Mouse (Mus musculus): Measurements from ENCODE around the gene Tns1. TPM values are rescaled to one million over a fixed set of nuclear protein-coding genes. Genes with fewer than 3 reads are reported as not detected.

Tns1 gene
- polyA plus RNA-seq, 1 experiment, result 117 TPM

GRCm38 (mm10) chr1:73979214-73979613 lies 145.0 kb downstream of the Tns1 start:
- H3K27ac ChIP-seq (ENCODE audit: control insufficient read depth, insufficient read depth, low read length), result no peak overlapping the region
- peaks cover 8% of the 10 kb centered on the region; the same call in 1 of the 2 replicates for H3K36me3 ChIP-seq (ENCODE audit: control insufficient read depth, insufficient read depth, low read length)
- 92% methylated on average over 3 of the region's 3 CpGs for WGBS

GRCm38 (mm10) chr1:73978576-73978975 lies 145.7 kb downstream of the Tns1 start:
- no peaks in the 10 kb centered on the region for H3K4me1 ChIP-seq (replicated peaks; ENCODE audit: control insufficient read depth, insufficient read depth, low read length)
- H3K36me3 ChIP-seq (ENCODE audit: control insufficient read depth, insufficient read depth, low read length), result peaks cover 8% of the 10 kb centered on the region; the same call in 1 of the 2 replicates
- no peak for TF ChIP-seq CTCF (IDR thresholded peaks at IDR 0.05; ENCODE audit: borderline replicate concordance, control insufficient read depth, extremely low read depth, insufficient read depth, low read length, poor library complexity)
- no peak for TF ChIP-seq POLR2A (IDR thresholded peaks at IDR 0.05; ENCODE audit: control insufficient read depth, extremely low read depth, insufficient read depth, low read length, poor library complexity)
- DNase-seq, result no peak
- H3K27ac ChIP-seq (ENCODE audit: control insufficient read depth, insufficient read depth, low read length), result no peak overlapping the region
- H3K27me3 ChIP-seq (ENCODE audit: control insufficient read depth, insufficient read depth, low read length), result no peaks in the 10 kb centered on the region
- no peak overlapping the region for H3K4me3 ChIP-seq (ENCODE audit: control insufficient read depth, insufficient read depth, low read length)
- 100% methylated on average over 1 of the region's 1 CpGs for WGBS

More at GRCm38 (mm10) chr1:73979214-73979613, 145.0 kb downstream of the Tns1 start:
- TF ChIP-seq POLR2A (IDR thresholded peaks at IDR 0.05; ENCODE audit: control insufficient read depth, extremely low read depth, insufficient read depth, low read length, poor library complexity) (no peak), CTCF (IDR thresholded peaks at IDR 0.05; ENCODE audit: borderline replicate concordance, control insufficient read depth, extremely low read depth, insufficient read depth, low read length, poor library complexity) (no peak)
- no peaks in the 10 kb centered on the region for H3K4me1 ChIP-seq (replicated peaks; ENCODE audit: control insufficient read depth, insufficient read depth, low read length)
- no peak for DNase-seq
- H3K4me3 ChIP-seq (ENCODE audit: control insufficient read depth, insufficient read depth, low read length), result no peak overlapping the region
- no peaks in the 10 kb centered on the region for H3K27me3 ChIP-seq (ENCODE audit: control insufficient read depth, insufficient read depth, low read length)

- H3K4me1 ChIP-seq (replicated peaks; ENCODE audit: control insufficient read depth, insufficient read depth, low read length), result peaks cover 5% of the 10 kb centered on the region; the same call in 1 of the 2 replicates
- no peaks in the 10 kb centered on the region for H3K36me3 ChIP-seq (ENCODE audit: control insufficient read depth, insufficient read depth, low read length)
- no peaks in the 10 kb centered on the region for H3K27me3 ChIP-seq (ENCODE audit: control insufficient read depth, insufficient read depth, low read length)
- no peak for DNase-seq
- 99% methylated on average over 9 of the region's 9 CpGs for WGBS
- TF ChIP-seq POLR2A (IDR thresholded peaks at IDR 0.05; ENCODE audit: control insufficient read depth, extremely low read depth, insufficient read depth, low read length, poor library complexity) (no peak), CTCF (IDR thresholded peaks at IDR 0.05; ENCODE audit: borderline replicate concordance, control insufficient read depth, extremely low read depth, insufficient read depth, low read length, poor library complexity) (no peak)
- H3K27ac ChIP-seq (ENCODE audit: control insufficient read depth, insufficient read depth, low read length), result no peak overlapping the region
- H3K4me3 ChIP-seq (ENCODE audit: control insufficient read depth, insufficient read depth, low read length), result no peak overlapping the region
Observed at GRCm38 (mm10) chr1:73973992-73974391, 150.3 kb downstream of the Tns1 start.

- Histone ChIP-seq H3K27me3 (ENCODE audit: control insufficient read depth, insufficient read depth, low read length) (no peaks in the 10 kb centered on the region), H3K36me3 (ENCODE audit: control insufficient read depth, insufficient read depth, low read length) (no peaks in the 10 kb centered on the region)
Observed at GRCm38 (mm10) chr1:73972726-73973125, 151.5 kb downstream of the Tns1 start.

GRCm38 (mm10) chr1:73970161-73970730 lies 154.0 kb downstream of the Tns1 start:
- no peak overlapping the region for H3K27ac ChIP-seq (ENCODE audit: control insufficient read depth, insufficient read depth, low read length)
- TF ChIP-seq CTCF (IDR thresholded peaks at IDR 0.05; ENCODE audit: borderline replicate concordance, control insufficient read depth, extremely low read depth, insufficient read depth, low read length, poor library complexity) (no peak), POLR2A (IDR thresholded peaks at IDR 0.05; ENCODE audit: control insufficient read depth, extremely low read depth, insufficient read depth, low read length, poor library complexity) (no peak)
- H3K27me3 ChIP-seq (ENCODE audit: control insufficient read depth, insufficient read depth, low read length), result no peaks in the 10 kb centered on the region
- H3K4me3 ChIP-seq (ENCODE audit: control insufficient read depth, insufficient read depth, low read length), result no peak overlapping the region
- no peak for DNase-seq
- 73% methylated on average over 5 of the region's 5 CpGs for WGBS
- H3K4me1 ChIP-seq (replicated peaks; ENCODE audit: control insufficient read depth, insufficient read depth, low read length), result peaks cover 17% of the 10 kb centered on the region
- no peaks in the 10 kb centered on the region for H3K36me3 ChIP-seq (ENCODE audit: control insufficient read depth, insufficient read depth, low read length)

More at GRCm38 (mm10) chr1:73972726-73973125, 151.5 kb downstream of the Tns1 start:
- peaks cover 5% of the 10 kb centered on the region; the same call in 1 of the 2 replicates for H3K4me1 ChIP-seq (replicated peaks; ENCODE audit: control insufficient read depth, insufficient read depth, low read length)
- 91% methylated on average over 5 of the region's 5 CpGs for WGBS
- no peak for DNase-seq
- H3K27ac ChIP-seq (ENCODE audit: control insufficient read depth, insufficient read depth, low read length), result no peak overlapping the region
- no peak overlapping the region for H3K4me3 ChIP-seq (ENCODE audit: control insufficient read depth, insufficient read depth, low read length)
- TF ChIP-seq CTCF (IDR thresholded peaks at IDR 0.05; ENCODE audit: borderline replicate concordance, control insufficient read depth, extremely low read depth, insufficient read depth, low read length, poor library complexity), result no peak
- TF ChIP-seq POLR2A (IDR thresholded peaks at IDR 0.05; ENCODE audit: control insufficient read depth, extremely low read depth, insufficient read depth, low read length, poor library complexity), result no peak

GRCm38 (mm10) chr1:73968712-73969511 lies 155.3 kb downstream of the Tns1 start:
- Histone ChIP-seq H3K27ac (ENCODE audit: control insufficient read depth, insufficient read depth, low read length) (no peak overlapping the region), H3K36me3 (ENCODE audit: control insufficient read depth, insufficient read depth, low read length) (no peaks in the 10 kb centered on the region), H3K27me3 (ENCODE audit: control insufficient read depth, insufficient read depth, low read length) (no peaks in the 10 kb centered on the region), H3K4me3 (ENCODE audit: control insufficient read depth, insufficient read depth, low read length) (no peak overlapping the region), H3K4me1 (replicated peaks; ENCODE audit: control insufficient read depth, insufficient read depth, low read length) (peaks cover 17% of the 10 kb centered on the region)
- DNase-seq, result no peak
- TF ChIP-seq CTCF (IDR thresholded peaks at IDR 0.05; ENCODE audit: borderline replicate concordance, control insufficient read depth, extremely low read depth, insufficient read depth, low read length, poor library complexity) (no peak), POLR2A (IDR thresholded peaks at IDR 0.05; ENCODE audit: control insufficient read depth, extremely low read depth, insufficient read depth, low read length, poor library complexity) (no peak)
- 76% methylated on average over 13 of the region's 13 CpGs for WGBS
